Mouse (Mus musculus): Measurements from ENCODE around the gene Pla2g12b. TPM values are rescaled to one million over a fixed set of nuclear protein-coding genes. Genes with fewer than 3 reads are reported as not detected.

The Pla2g12b gene
- polyA plus RNA-seq, 1 experiment from 2014 or later, result 58.4 TPM

DNA sequence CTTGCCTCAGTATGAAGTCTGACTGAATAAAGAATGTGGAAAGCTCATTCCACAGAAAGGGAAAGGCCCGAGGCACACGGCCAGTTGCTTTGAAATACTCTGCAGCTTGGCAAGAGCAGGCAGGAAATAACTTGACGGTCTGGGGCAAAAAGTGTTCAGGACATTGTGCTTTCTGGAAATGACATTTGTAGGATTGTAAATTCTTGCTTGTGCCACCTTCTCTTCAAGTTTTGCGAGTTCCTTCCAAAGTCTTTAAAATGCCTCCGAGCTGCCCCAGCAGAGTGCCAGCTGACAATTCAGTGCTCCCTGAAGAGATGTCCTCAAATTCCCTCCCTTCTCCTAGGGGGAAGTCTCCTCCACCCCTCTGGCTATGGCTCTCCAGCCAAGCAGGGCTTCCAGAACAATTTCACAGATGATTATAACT, 36.1 kb downstream of the Pla2g12b start:
- H3K9ac ChIP-seq (replicated peaks), result no peak overlapping the region
- DNase-seq (no peak), ATAC-seq (no peak)
- H3K4me3 ChIP-seq (ENCODE audit: low read depth, low read length), result 0 out of 2 replicates have a peak overlapping the region, but pooled peaks have one; percentile 13
- TF ChIP-seq CTCF (IDR thresholded peaks at IDR 0.05; ENCODE audit: low read depth), result no peak
- TF ChIP-seq EP300 (IDR thresholded peaks at IDR 0.05; ENCODE audit: low read depth), result no peak
- no peaks in the 10 kb centered on the region for H3K9me3 ChIP-seq (ENCODE audit: low read length)
- H3K36me3 ChIP-seq (replicated peaks; ENCODE audit: insufficient read depth, low read length), result no peaks in the 10 kb centered on the region
- WGBS (ENCODE audit: insufficient replicate concordance), result 61% methylated on average over 5 of the region's 5 CpGs
- peaks cover 16% of the 10 kb centered on the region for H3K4me1 ChIP-seq (ENCODE audit: insufficient read depth)
- H3K4me2 ChIP-seq (ENCODE audit: low read depth, low read length), result peak overlapping the region; percentile 18; the same call in 1 of the 2 replicates
- peak overlapping the region; percentile 44; the same call in 1 of the 2 replicates for H3K27ac ChIP-seq (ENCODE audit: low read depth)
- H3K27me3 ChIP-seq (ENCODE audit: insufficient read depth, low read length), result no peaks in the 10 kb centered on the region

DNA sequence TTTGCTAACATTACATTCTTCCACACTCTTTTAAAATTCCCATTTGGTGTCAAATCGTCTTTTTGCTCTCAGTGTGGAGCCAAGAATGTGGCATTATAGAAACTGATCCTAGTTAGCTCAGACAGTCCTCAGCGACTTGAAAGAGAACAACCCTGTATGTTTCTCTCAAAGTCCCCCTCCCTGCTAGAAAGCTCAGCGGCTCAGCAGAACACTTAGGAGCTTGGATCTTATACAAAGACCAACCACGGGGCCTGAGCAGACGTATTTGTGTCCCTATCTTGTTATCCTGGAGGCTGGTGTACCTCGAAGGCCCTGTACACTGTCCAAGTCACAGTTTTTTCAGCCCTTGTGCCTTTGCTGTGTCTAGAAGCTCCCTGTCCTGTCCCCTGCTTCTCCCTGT, 36.7 kb downstream of the Pla2g12b start:
- H3K36me3 ChIP-seq (replicated peaks; ENCODE audit: insufficient read depth, low read length), result no peaks in the 10 kb centered on the region
- H3K4me3 ChIP-seq (ENCODE audit: low read depth, low read length), result 0 out of 2 replicates have a peak overlapping the region, but pooled peaks have one; percentile 13
- no peak for ATAC-seq
- DNase-seq, result no peak
- no peak overlapping the region for H3K9ac ChIP-seq (replicated peaks)
- 48% methylated on average over 6 of the region's 6 CpGs for WGBS (ENCODE audit: insufficient replicate concordance)
- H3K9me3 ChIP-seq (ENCODE audit: low read length), result no peaks in the 10 kb centered on the region
- peak overlapping the region; percentile 18; the same call in 1 of the 2 replicates for H3K4me2 ChIP-seq (ENCODE audit: low read depth, low read length)
- H3K27ac ChIP-seq (ENCODE audit: low read depth), result 0 out of 2 replicates have a peak overlapping the region, but pooled peaks have one; percentile 2
- H3K27me3 ChIP-seq (ENCODE audit: insufficient read depth, low read length), result no peaks in the 10 kb centered on the region
- TF ChIP-seq CTCF (IDR thresholded peaks at IDR 0.05; ENCODE audit: low read depth), result no peak
- TF ChIP-seq EP300 (IDR thresholded peaks at IDR 0.05; ENCODE audit: low read depth), result no peak
- H3K4me1 ChIP-seq (ENCODE audit: insufficient read depth), result peaks cover 16% of the 10 kb centered on the region

DNA sequence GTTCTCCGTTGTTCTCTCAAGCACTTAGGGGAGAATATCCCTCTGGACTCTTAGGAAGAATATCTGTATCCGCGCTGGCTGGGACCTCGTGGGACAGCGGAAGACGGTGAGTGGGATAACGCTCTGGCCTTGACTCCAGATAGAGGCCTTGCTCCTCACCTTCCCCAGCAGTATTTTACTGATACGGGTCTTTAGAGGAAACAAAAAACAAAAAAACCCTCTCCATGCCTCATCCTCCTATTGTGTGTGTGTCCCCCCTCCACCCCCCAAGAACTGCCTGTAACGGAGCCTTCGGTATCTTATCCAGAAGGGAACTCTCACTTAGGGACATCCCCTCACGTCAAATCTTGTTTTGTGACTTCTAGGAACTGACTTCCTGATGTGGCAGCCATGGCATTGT, 38.3 kb downstream of the Pla2g12b start, which contains the start of gene Oit3:
TSS of gene Oit3 (minus strand) at position 44 of the 400 bp plus-strand sequence.
- no peak within 1 kb of the TSS for H3K9ac ChIP-seq (replicated peaks)
- H3K4me3 ChIP-seq (ENCODE audit: low read depth, low read length), result no peak within 1 kb of the TSS
- H3K4me2 ChIP-seq (ENCODE audit: low read depth, low read length), result no peak within 1 kb of the TSS
- no peaks in the 10 kb centered on the region for H3K27me3 ChIP-seq (ENCODE audit: insufficient read depth, low read length)
- H3K9me3 ChIP-seq (ENCODE audit: low read length), result no peaks in the 10 kb centered on the region
- 0 out of 2 replicates have a peak within 1 kb of the TSS, but pooled peaks have one; percentile 13 for H3K27ac ChIP-seq (ENCODE audit: low read depth)
- H3K36me3 ChIP-seq (replicated peaks; ENCODE audit: insufficient read depth, low read length), result no peaks in the 10 kb centered on the region
- peaks cover 16% of the 10 kb centered on the region for H3K4me1 ChIP-seq (ENCODE audit: insufficient read depth)
- ATAC-seq (peak; percentile 50), DNase-seq (no peak)
- TF ChIP-seq EP300 (IDR thresholded peaks at IDR 0.05; ENCODE audit: low read depth) (peak; percentile 62), CTCF (IDR thresholded peaks at IDR 0.05; ENCODE audit: low read depth) (no peak)
- 60% methylated on average over 11 of the region's 11 CpGs for WGBS (ENCODE audit: insufficient replicate concordance)

DNA sequence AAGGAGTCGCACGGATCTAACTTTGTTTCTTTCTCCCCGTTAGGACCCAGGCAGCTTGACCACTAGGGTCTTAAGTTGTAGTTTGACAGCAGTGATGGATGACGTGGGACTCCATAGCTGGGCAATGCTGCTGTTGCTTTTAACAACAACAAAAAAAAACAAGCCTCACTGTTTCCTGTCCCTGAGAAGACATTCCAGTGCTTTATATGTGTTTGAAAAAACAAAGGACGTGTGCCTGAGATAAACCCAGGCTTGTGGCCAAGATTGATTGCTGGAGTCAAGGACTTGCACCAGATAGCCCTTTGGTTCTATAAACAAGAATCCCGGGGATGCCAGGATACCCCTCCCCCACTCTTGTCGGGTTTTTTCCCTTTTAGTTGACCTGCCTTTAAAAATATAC, 39.8 kb downstream of the Pla2g12b start:
- Histone ChIP-seq H3K9ac (replicated peaks) (no peak overlapping the region), H3K36me3 (replicated peaks; ENCODE audit: insufficient read depth, low read length) (no peaks in the 10 kb centered on the region; the same call in 1 of the 2 replicates), H3K4me2 (ENCODE audit: low read depth, low read length) (peak overlapping the region; percentile 39; the same call in 1 of the 2 replicates), H3K4me1 (ENCODE audit: insufficient read depth) (peaks cover 16% of the 10 kb centered on the region), H3K9me3 (ENCODE audit: low read length) (no peaks in the 10 kb centered on the region), H3K4me3 (ENCODE audit: low read depth, low read length) (no peak overlapping the region), H3K27ac (ENCODE audit: low read depth) (peak overlapping the region; percentile 58), H3K27me3 (ENCODE audit: insufficient read depth, low read length) (no peaks in the 10 kb centered on the region)
- DNase-seq, result peak; percentile 72
- 9% methylated on average over 7 of the region's 7 CpGs for WGBS (ENCODE audit: insufficient replicate concordance)
- ATAC-seq, result peak; percentile 73
- TF ChIP-seq CTCF (IDR thresholded peaks at IDR 0.05; ENCODE audit: low read depth), result no peak
- TF ChIP-seq EP300 (IDR thresholded peaks at IDR 0.05; ENCODE audit: low read depth), result peak; percentile 72

DNA sequence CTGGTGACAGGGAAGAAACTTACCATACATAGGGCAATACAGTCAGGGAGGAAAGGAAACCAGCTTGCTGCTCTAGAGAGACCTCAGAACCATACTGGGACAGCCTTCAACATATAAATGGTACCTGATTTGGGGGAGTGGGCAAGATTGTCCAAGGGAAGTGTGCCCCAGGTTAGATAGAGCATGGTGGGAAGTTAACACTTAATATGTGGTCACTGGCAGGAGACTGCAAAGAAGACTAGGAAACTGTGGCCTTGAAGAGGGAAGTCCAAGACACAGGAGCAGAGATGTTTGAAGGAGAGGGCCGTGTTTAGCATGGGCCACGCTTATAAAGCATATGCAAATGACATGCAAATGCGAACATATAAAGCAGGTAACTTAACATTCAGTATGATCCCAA, 40.6 kb downstream of the Pla2g12b start:
- no peak overlapping the region for H3K9ac ChIP-seq (replicated peaks)
- H3K36me3 ChIP-seq (replicated peaks; ENCODE audit: insufficient read depth, low read length), result peaks cover 2% of the 10 kb centered on the region; the same call in 1 of the 2 replicates
- ATAC-seq, result no peak

DNA sequence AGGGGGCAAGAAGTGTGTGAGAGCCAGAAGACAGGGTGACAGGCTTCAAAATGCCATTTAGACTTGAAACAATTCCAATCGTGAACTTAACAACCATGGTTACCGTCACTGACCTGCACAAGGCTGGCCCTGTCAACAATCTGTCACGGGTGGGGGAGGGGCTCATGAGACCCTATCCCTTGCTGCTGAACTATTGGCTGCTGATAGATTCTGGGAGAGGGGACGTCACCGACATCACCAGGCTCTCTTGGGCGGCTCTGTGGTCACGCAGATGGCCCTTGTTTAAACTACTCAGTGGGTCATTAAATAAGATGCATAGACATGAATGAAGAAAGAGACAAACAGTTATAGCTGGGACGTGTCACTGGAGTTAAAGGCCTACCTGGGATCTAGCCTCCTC, 41.2 kb downstream of the Pla2g12b start:
- Histone ChIP-seq H3K4me3 (ENCODE audit: low read depth, low read length) (no peak overlapping the region), H3K4me2 (ENCODE audit: low read depth, low read length) (no peak overlapping the region), H3K27ac (ENCODE audit: low read depth) (no peak overlapping the region), H3K9me3 (ENCODE audit: low read length) (no peaks in the 10 kb centered on the region), H3K36me3 (replicated peaks; ENCODE audit: insufficient read depth, low read length) (peaks cover 4% of the 10 kb centered on the region; the same call in 1 of the 2 replicates), H3K9ac (replicated peaks) (no peak overlapping the region), H3K27me3 (ENCODE audit: insufficient read depth, low read length) (no peaks in the 10 kb centered on the region), H3K4me1 (ENCODE audit: insufficient read depth) (peaks cover 13% of the 10 kb centered on the region)
- WGBS (ENCODE audit: insufficient replicate concordance), result 44% methylated on average over 8 of the region's 8 CpGs
- ATAC-seq, result no peak
- TF ChIP-seq CTCF (IDR thresholded peaks at IDR 0.05; ENCODE audit: low read depth) (no peak), EP300 (IDR thresholded peaks at IDR 0.05; ENCODE audit: low read depth) (no peak)
- DNase-seq, result no peak

More for the DNA sequence above, 40.6 kb downstream of the Pla2g12b start:
- Histone ChIP-seq H3K27me3 (ENCODE audit: insufficient read depth, low read length) (no peaks in the 10 kb centered on the region), H3K4me1 (ENCODE audit: insufficient read depth) (peaks cover 16% of the 10 kb centered on the region), H3K4me3 (ENCODE audit: low read depth, low read length) (no peak overlapping the region), H3K27ac (ENCODE audit: low read depth) (no peak overlapping the region), H3K9me3 (ENCODE audit: low read length) (no peaks in the 10 kb centered on the region), H3K4me2 (ENCODE audit: low read depth, low read length) (no peak overlapping the region)
- DNase-seq, result no peak
- no peak for TF ChIP-seq CTCF (IDR thresholded peaks at IDR 0.05; ENCODE audit: low read depth)
- TF ChIP-seq EP300 (IDR thresholded peaks at IDR 0.05; ENCODE audit: low read depth), result no peak
- 35% methylated on average over 3 of the region's 3 CpGs for WGBS (ENCODE audit: insufficient replicate concordance)
